Mouse (Mus musculus) kidney, embryonic 14.5 days (tissue): ENCODE measurements around the gene Ypel2. TPM values are rescaled to one million over a fixed set of nuclear protein-coding genes. Genes with fewer than 3 reads are reported as not detected.

Experiments
- ATAC-seq: fragments of 200-750 bp; cut with Nextera tagmentation; 2 replicates; pipeline ENCODE4 v1.8.0; 2017; ENCODE audit warnings: moderate number of reproducible peaks, mild to moderate bottlenecking, moderate TSS enrichment, moderate library complexity; ENCODE audit not compliant: low FRiP score, low TSS enrichment
- H3K27ac ChIP-seq: fragments of 300-500 bp; sonication (generic); 2 replicates; pipeline ENCODE4 v1.5.1; 2014; ENCODE audit warnings: low read depth, mild to moderate bottlenecking, low read length, moderate library complexity, mixed read lengths
- H3K27me3 ChIP-seq: fragments of 300-500 bp; sonication (generic); 2 replicates; pipeline ENCODE4 v1.6.1; 2014; ENCODE audit warnings: mild to moderate bottlenecking, low read length; ENCODE audit not compliant: control insufficient read depth, insufficient read depth
- H3K36me3 ChIP-seq: fragments of 300-500 bp; sonication (generic); 2 replicates; pipeline ENCODE4 v1.6.1; 2014; ENCODE audit warnings: low read length, mixed read lengths; ENCODE audit not compliant: control insufficient read depth, insufficient read depth
- H3K4me1 ChIP-seq: fragments of 300-500 bp; sonication (generic); 2 replicates; pipeline ENCODE4 v1.6.1; 2014; ENCODE audit warnings: low read length, mixed read lengths; ENCODE audit not compliant: control insufficient read depth, insufficient read depth
- H3K4me2 ChIP-seq: fragments of 300-500 bp; sonication (generic); replicated peaks from 2 replicates; pipeline ENCODE4 v1.6.1; 2014; ENCODE audit warnings: low read depth, mild to moderate bottlenecking, low read length
- H3K4me3 ChIP-seq: fragments of 300-500 bp; sonication (generic); 2 replicates; pipeline ENCODE4 v1.5.1; 2014; ENCODE audit warnings: mild to moderate bottlenecking, low read length
- H3K9ac ChIP-seq: fragments of 300-500 bp; sonication (generic); 2 replicates; pipeline ENCODE4 v1.6.1; 2014; ENCODE audit warnings: low read depth, mild to moderate bottlenecking, low read length, moderate library complexity
- H3K9me3 ChIP-seq: fragments of 300-500 bp; sonication (generic); 2 replicates; pipeline ENCODE4 v1.6.1; 2016; ENCODE audit warnings: low read length; ENCODE audit not compliant: control insufficient read depth
- WGBS: fragments of 180-500 bp; shearing (Covaris S2); extraction: QIAGEN DNeasy Blood & Tissue Kit; methylation state at CpG from one replicate; pipeline ENCODE4 v1.1.7; 2014; 5-methylcytosine and 5-hydroxymethylcytosine counted together
- polyA plus RNA-seq: library from polyadenylated mRNA; unstranded; fragments of >200 nt; fragmentation: Nextera tagmentation; extraction: Ambion mirVana; gene quantifications from 2 replicates; pipeline ENCODE4 v1.2.1, GENCODE M21; 2014

Gene Ypel2
- polyA plus RNA-seq, 1 experiment from 2014 or later: 9.1 TPM

DNA sequence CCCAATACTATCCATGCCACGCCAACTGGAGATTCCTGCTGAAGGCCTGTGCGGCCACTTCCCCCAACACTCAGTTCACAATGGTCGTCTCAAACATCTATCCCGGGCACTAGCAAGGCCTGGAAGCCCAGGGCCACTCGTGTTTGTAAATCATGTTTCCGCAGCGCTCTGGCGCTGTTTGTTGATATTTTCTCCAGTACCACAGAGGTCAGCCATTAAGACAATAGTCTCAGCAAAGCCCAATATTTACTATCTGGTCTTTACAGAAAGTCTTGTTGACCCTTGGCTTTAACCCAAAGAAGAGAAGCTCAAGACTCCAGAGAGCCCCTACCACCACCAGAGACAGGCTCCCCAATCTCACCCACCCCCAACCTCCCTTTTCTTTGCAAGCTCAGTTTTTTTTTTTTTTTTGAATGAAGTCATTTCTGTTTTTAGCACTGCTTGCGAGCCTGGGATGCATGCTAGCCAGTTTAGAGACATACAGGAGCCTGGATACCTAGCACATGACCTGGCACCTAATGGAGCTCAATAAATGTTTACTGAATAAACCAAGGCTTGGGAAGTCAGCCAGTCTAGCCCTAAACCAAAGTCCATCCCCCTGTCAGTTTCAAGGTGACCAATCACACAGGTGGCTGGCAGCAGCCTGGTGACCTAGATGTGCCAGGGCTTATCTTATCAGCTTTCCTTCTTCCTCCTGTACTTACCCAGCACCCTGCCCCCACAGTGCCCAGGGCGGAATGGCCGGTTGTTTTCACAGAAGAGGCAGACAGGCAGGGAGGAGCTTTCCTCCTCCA, 31.8 kb downstream of the Ypel2 start:
- no peak overlapping the region for H3K9ac ChIP-seq
- H3K27me3 ChIP-seq: no peaks in the 10 kb centered on the region
- H3K27ac ChIP-seq: peak overlapping the region; percentile 89; the same call in 1 of the 2 replicates
- 0 out of 2 replicates have a peak, but pooled peaks have one; percentile 16 for ATAC-seq
- H3K9me3 ChIP-seq: no peaks in the 10 kb centered on the region
- H3K4me2 ChIP-seq: no peak overlapping the region
- no peak overlapping the region for H3K4me3 ChIP-seq
- H3K36me3 ChIP-seq: 0 out of 2 replicates have a peak, but pooled peaks cover 3% of the 10 kb centered on the region
- 48% methylated on average over 11 of the region's 11 CpGs for WGBS
- peaks cover 62% of the 10 kb centered on the region for H3K4me1 ChIP-seq

GRCm38 (mm10) chr11:86960331-86960730, 33.2 kb downstream of the Ypel2 start:
- no peak overlapping the region for H3K4me2 ChIP-seq
- no peaks in the 10 kb centered on the region for H3K27me3 ChIP-seq
- peak overlapping the region; percentile 89; the same call in 1 of the 2 replicates for H3K27ac ChIP-seq
- ATAC-seq: no peak
- WGBS: 48% methylated on average over 2 of the region's 2 CpGs
- H3K9me3 ChIP-seq: no peaks in the 10 kb centered on the region
- peaks cover 76% of the 10 kb centered on the region for H3K4me1 ChIP-seq
- no peaks in the 10 kb centered on the region for H3K36me3 ChIP-seq
- H3K9ac ChIP-seq: no peak overlapping the region
- H3K4me3 ChIP-seq: no peak overlapping the region

DNA sequence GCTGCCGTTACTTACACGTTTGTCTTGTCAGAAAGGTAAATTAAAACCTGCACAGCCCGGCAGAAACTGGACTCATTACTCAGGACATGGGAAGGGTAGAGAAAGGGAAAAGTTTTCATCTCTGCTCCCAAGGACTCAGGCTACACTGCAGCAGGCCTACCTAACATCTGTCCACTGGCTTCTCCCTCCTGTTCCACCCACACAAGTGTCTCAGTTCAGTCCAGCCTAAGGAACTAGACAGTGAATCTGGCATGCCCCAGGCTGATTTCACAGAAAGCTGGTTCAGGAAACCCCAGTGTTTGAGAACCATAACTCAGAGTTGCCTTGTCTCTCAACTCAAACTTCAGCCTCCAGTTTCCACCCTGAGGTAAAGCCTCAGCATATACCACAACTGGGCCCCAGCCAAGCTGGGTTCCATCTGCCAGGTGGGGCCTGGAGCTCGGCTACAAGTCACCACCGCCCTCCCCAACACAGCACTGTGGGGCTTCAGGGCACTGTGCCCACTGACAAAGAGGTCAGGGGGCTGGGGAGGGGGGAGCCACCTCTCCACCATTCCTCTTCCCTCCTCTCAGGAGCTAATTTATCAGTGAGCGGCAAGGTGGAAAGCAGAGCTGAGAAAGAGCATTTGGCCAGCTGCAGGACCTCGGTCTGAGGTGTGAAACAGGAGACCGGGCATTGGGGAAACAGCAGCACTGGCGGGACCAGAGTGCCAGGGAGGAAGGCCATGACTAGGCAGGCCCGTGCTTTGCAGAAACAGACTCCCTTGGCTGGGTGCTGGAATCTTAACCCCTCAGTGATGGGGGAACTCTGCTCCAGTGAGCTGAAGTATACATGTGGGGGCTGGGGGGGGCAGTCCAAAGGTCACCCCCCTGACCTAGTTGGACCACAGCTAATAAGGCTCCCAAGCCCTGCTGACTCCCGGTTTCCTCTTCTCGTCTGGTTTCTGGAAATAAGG, 34.5 kb downstream of the Ypel2 start:
- Histone ChIP-seq H3K4me3 (no peak overlapping the region), H3K9ac (no peak overlapping the region), H3K36me3 (no peaks in the 10 kb centered on the region), H3K4me1 (peaks cover 87% of the 10 kb centered on the region), H3K27ac (peak overlapping the region; percentile 89), H3K9me3 (no peaks in the 10 kb centered on the region), H3K4me2 (no peak overlapping the region), H3K27me3 (no peaks in the 10 kb centered on the region)
- WGBS: 16% methylated on average over 11 of the region's 12 CpGs
- peak; percentile 50; the same call in 1 of the 2 replicates for ATAC-seq

GRCm38 (mm10) chr11:86958182-86958581, 35.3 kb downstream of the Ypel2 start:
- H3K9me3 ChIP-seq: no peaks in the 10 kb centered on the region
- 39% methylated on average over 6 of the region's 6 CpGs for WGBS
- no peak overlapping the region for H3K9ac ChIP-seq
- no peak for ATAC-seq
- H3K27ac ChIP-seq: peak overlapping the region; percentile 89
- H3K4me2 ChIP-seq: no peak overlapping the region
- H3K36me3 ChIP-seq: no peaks in the 10 kb centered on the region
- no peak overlapping the region for H3K4me3 ChIP-seq
- no peaks in the 10 kb centered on the region for H3K27me3 ChIP-seq
- peaks cover 83% of the 10 kb centered on the region for H3K4me1 ChIP-seq

DNA sequence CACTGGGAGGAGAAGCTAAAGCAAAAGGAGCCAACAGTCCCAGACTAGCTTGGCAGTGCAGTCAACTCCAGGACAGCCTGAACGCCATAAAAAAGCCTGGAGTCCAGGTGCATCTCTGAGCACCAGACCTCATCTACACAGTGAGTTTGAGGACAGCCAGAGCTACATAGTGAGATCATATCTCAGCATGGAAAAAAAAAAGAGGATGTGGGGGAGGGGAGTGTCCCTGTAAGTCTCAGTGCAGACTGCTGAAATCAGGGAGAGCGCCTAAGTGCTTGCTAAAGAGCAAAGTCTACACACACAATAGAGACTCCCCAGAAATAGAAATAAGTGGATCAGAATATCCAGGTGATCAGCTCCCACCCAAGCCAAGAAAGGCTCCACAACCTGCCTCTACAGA, 37.1 kb downstream of the Ypel2 start:
- Histone ChIP-seq H3K27me3 (no peaks in the 10 kb centered on the region), H3K27ac (no peak overlapping the region; the same call in 1 of the 2 replicates), H3K4me2 (no peak overlapping the region), H3K9ac (no peak overlapping the region), H3K4me3 (no peak overlapping the region), H3K4me1 (peaks cover 66% of the 10 kb centered on the region), H3K36me3 (no peaks in the 10 kb centered on the region), H3K9me3 (no peaks in the 10 kb centered on the region)
- ATAC-seq: no peak
- WGBS: 70% methylated on average over 2 of the region's 2 CpGs

DNA sequence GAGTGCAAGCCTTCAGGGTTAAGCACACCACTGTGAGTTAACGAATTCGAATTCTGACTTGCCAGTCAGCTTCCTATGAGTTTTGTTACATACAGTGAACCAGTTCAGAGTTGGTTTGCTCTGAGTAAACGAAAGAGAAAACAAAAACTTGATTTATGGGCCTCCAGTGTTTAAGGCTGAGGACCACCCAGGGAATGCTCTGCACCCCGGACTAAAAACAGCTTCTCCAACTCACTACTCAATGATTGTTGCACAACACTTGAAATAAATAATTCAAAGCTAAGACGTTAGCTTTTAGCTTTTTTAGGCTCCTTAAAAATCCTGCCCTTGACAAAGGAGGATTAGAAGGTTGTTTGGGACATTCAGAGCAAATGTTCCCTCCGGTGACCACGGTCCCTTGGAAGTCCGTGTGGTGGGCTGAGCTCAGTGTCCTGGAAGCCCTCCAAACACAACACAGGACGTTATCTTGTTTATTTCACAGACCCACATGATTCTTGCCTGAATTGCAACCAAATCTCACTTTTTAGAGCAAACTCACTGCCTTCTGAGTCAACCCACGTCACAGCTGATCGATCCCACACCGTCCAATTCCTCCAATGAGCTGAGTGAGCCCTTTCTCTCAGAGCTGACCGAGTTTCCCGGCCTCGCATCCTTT, 38.8 kb downstream of the Ypel2 start:
- no peak for ATAC-seq
- Histone ChIP-seq H3K4me3 (no peak overlapping the region), H3K4me1 (peaks cover 50% of the 10 kb centered on the region), H3K27ac (peak overlapping the region; percentile 19; the same call in 1 of the 2 replicates), H3K36me3 (0 out of 2 replicates have a peak, but pooled peaks cover 3% of the 10 kb centered on the region), H3K9me3 (no peaks in the 10 kb centered on the region), H3K4me2 (no peak overlapping the region), H3K9ac (no peak overlapping the region), H3K27me3 (no peaks in the 10 kb centered on the region)
- WGBS: 40% methylated on average over 15 of the region's 15 CpGs

- Histone ChIP-seq H3K4me1 (peaks cover 33% of the 10 kb centered on the region), H3K4me2 (no peak overlapping the region), H3K27ac (no peak overlapping the region), H3K9me3 (no peaks in the 10 kb centered on the region), H3K4me3 (no peak overlapping the region), H3K9ac (no peak overlapping the region), H3K27me3 (no peaks in the 10 kb centered on the region), H3K36me3 (0 out of 2 replicates have a peak, but pooled peaks cover 3% of the 10 kb centered on the region)
- ATAC-seq: no peak
- WGBS: 82% methylated on average over 8 of the region's 8 CpGs
Measured at GRCm38 (mm10) chr11:86953096-86953495, 40.4 kb downstream of the Ypel2 start.

GRCm38 (mm10) chr11:86952659-86953058, 40.8 kb downstream of the Ypel2 start:
- no peak overlapping the region for H3K9ac ChIP-seq
- H3K4me2 ChIP-seq: no peak overlapping the region
- no peak overlapping the region for H3K27ac ChIP-seq
- no peaks in the 10 kb centered on the region for H3K27me3 ChIP-seq
- H3K36me3 ChIP-seq: 0 out of 2 replicates have a peak, but pooled peaks cover 3% of the 10 kb centered on the region
- 93% methylated on average over 2 of the region's 2 CpGs for WGBS
- H3K4me3 ChIP-seq: no peak overlapping the region
- ATAC-seq: no peak
- H3K4me1 ChIP-seq: peaks cover 29% of the 10 kb centered on the region
- no peaks in the 10 kb centered on the region for H3K9me3 ChIP-seq
